Mouse (Mus musculus): ENCODE results near the gene Lin7c. TPM values are rescaled to one million over a fixed set of nuclear protein-coding genes. Genes with fewer than 3 reads are reported as not detected.

The Lin7c gene
- polyA plus RNA-seq, 1 experiment from 2014 or later = 44.3 TPM

DNA sequence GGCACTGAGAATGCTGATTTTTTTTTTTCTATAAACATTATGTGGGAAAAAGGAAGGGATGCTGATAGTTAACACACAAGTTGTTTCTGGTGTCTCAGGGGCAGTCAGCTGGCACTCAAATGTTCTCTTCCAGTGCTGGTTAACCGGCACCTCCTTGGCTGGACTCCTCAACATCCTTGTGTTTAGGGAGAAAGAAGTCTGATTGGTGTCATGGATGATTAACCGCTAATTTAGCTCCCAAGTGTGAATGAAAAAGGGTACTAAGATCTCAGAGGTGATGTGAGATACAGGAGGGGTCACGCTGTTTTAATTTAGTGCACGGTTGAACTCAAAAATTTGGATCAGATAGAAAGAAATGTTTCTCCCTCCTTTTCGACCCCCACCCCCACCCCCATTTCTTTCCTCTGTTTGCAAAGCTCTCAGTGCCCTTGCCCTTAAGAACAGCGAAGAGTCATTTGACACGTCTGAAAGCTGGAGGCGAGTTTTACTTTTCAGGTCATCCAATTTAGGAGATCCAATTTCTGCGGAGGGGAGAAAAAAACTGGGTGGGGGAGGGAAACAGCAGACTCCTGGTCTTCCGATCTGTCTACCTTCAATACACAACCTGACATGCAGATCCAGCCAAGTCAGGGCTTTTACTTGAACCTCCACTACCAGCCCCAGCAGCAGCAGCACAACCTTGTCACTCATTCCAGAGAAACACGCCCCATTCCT lies 26.3 kb downstream of the Lin7c start:
- peak overlapping the region; percentile 80 for H3K4me2 ChIP-seq (ENCODE audit: low read length)
- no peaks in the 10 kb centered on the region for H3K9me3 ChIP-seq (ENCODE audit: control insufficient read depth, low read length)
- no peaks in the 10 kb centered on the region for H3K27me3 ChIP-seq (ENCODE audit: control insufficient read depth, insufficient read depth, low read length)
- H3K4me1 ChIP-seq (ENCODE audit: control insufficient read depth in 2 of 2, insufficient read depth in 2 of 2, low read length in 2 of 2) = peaks cover 11 to 35% of the 10 kb centered on the region in 2 experiments
- H3K4me3 ChIP-seq (ENCODE audit: control insufficient read depth in 1 of 2, insufficient read depth in 1 of 2, low read depth in 1 of 2, low read length in 2 of 2) = peak overlapping the region; percentile 48 to 95
- H3K36me3 ChIP-seq (ENCODE audit: control insufficient read depth, insufficient read depth, low read length) = no peaks in the 10 kb centered on the region
- no peak for ATAC-seq (ENCODE audit: insufficient number of reproducible peaks, insufficient read depth, low FRiP score, low read depth)
- H3K27ac ChIP-seq (replicated peaks in 1 of 2; ENCODE audit: control insufficient read depth in 1 of 2, insufficient read depth in 1 of 2, low read depth in 2 of 2, low read length in 2 of 2) = peak overlapping the region; percentile 61 to 72
- peak overlapping the region; percentile 67 for H3K9ac ChIP-seq (ENCODE audit: low read length)
- WGBS = 4% methylated on average over 11 of the region's 11 CpGs

DNA sequence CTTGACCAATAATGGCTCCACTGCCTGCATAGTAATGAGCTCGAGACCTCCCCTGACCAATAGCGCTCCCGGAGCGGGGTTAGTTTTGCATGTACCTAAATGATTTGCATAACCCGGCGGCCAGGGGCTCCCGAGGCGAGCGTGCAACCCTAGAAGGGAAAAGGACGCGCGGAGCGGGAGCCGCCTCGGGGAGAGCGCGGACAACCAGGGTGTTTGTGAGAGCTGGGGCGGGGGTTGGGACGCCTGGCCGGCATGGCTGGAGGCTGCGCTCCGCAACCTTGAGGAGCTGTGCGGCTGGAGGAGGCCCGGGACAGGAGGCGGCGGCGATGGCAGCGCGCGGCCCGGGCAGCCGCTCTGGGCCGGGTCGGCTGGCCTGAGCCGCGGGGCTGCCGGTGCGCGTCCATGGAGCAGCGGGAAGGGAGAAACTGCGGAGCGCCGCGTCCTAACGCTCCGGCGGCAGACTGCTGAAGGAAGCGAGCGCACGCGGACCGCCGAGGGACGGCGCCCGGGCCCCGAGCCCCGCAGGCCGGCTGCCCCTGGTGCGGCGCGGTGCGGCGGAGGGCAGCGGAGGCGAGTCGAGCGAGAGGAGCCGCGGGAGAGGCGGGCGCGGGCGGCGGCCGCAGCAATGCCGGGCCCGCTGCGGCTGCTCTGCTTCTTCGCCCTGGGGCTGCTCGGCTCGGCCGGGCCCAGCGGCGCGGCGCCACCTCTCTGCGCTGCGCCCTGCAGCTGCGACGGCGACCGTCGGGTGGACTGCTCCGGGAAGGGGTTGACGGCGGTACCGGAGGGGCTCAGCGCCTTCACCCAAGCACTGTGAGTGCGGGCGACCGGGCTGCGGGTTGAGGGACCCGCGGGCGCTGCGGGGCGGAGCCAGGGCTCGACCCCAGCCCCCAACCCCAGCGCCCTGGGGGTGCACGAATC lies 27.1 kb downstream of the Lin7c start, which contains the start of gene Lgr4:
Lgr4 (plus strand) TSS at position 152 of the 918 bp plus-strand sequence.
- H3K9ac ChIP-seq (ENCODE audit: low read length) = peak within 1 kb of the TSS; percentile 97
- H3K4me3 ChIP-seq (ENCODE audit: control insufficient read depth in 1 of 2, insufficient read depth in 1 of 2, low read depth in 1 of 2, low read length in 2 of 2) = peak within 1 kb of the TSS; percentile 92 to 95
- WGBS = 0% methylated on average over 93 of the region's 111 CpGs
- peak within 1 kb of the TSS; percentile 78 to 98 for H3K27ac ChIP-seq (replicated peaks in 1 of 2; ENCODE audit: control insufficient read depth in 1 of 2, insufficient read depth in 1 of 2, low read depth in 2 of 2, low read length in 2 of 2)
- ATAC-seq (ENCODE audit: insufficient number of reproducible peaks, insufficient read depth, low FRiP score, low read depth) = peak; percentile 96
- H3K36me3 ChIP-seq (ENCODE audit: control insufficient read depth, insufficient read depth, low read length) = no peaks in the 10 kb centered on the region
- peaks cover 11 to 36% of the 10 kb centered on the region in 2 experiments for H3K4me1 ChIP-seq (ENCODE audit: control insufficient read depth in 2 of 2, insufficient read depth in 2 of 2, low read length in 2 of 2)
- peak within 1 kb of the TSS; percentile 80 for H3K4me2 ChIP-seq (ENCODE audit: low read length)
- no peaks in the 10 kb centered on the region for H3K9me3 ChIP-seq (ENCODE audit: control insufficient read depth, low read length)
- H3K27me3 ChIP-seq (ENCODE audit: control insufficient read depth, insufficient read depth, low read length) = no peaks in the 10 kb centered on the region

DNA sequence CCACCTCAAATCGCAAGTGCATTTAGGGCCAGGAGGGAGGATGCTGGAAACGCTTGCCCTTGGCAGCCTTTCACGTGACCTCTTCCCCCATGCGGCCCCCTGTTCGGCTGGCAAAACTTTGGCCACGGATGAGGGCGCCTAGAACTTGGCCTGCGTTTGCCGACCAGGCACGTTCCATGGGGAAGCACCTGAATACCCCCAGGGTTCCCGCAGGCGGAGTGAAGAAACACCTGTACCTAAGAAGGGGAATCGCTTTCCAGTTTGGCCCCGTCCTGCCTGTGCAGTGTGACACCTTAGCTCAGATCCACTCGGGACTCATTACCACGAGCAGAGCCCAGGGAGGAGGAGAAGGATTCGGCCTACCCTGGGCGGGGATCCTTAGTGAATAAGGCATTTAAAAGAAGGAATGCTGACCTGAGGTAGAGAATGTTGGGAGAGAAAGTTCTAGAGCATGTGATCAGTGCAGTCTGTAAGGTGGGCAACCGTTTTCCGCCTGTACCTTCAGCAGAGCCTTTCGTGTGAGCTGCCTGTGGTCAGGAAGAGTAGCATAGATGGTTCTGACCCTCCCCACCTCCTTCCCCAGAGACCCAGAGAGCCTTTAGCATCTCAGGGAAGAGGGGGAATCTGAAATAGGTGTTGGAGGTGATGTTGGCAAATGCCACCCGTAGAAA lies 28.1 kb downstream of the Lin7c start:
- H3K36me3 ChIP-seq (ENCODE audit: control insufficient read depth, insufficient read depth, low read length) = no peaks in the 10 kb centered on the region
- H3K9me3 ChIP-seq (ENCODE audit: control insufficient read depth, low read length) = no peaks in the 10 kb centered on the region
- ATAC-seq (ENCODE audit: insufficient number of reproducible peaks, insufficient read depth, low FRiP score, low read depth) = no peak
- peak overlapping the region; percentile 97 for H3K9ac ChIP-seq (ENCODE audit: low read length)
- H3K27ac ChIP-seq (replicated peaks in 1 of 2; ENCODE audit: control insufficient read depth in 1 of 2, insufficient read depth in 1 of 2, low read depth in 2 of 2, low read length in 2 of 2) = peak overlapping the region; percentile 14 to 98; a peak in 2 of 4 replicates
- WGBS = 9% methylated on average over 22 of the region's 22 CpGs
- H3K27me3 ChIP-seq (ENCODE audit: control insufficient read depth, insufficient read depth, low read length) = no peaks in the 10 kb centered on the region
- H3K4me3 ChIP-seq (ENCODE audit: control insufficient read depth in 1 of 2, insufficient read depth in 1 of 2, low read depth in 1 of 2, low read length in 2 of 2) = peak overlapping the region; percentile 92 to 95
- H3K4me2 ChIP-seq (ENCODE audit: low read length) = peak overlapping the region; percentile 80
- H3K4me1 ChIP-seq (ENCODE audit: control insufficient read depth in 2 of 2, insufficient read depth in 2 of 2, low read length in 2 of 2) = peaks cover 11 to 36% of the 10 kb centered on the region in 2 experiments

DNA sequence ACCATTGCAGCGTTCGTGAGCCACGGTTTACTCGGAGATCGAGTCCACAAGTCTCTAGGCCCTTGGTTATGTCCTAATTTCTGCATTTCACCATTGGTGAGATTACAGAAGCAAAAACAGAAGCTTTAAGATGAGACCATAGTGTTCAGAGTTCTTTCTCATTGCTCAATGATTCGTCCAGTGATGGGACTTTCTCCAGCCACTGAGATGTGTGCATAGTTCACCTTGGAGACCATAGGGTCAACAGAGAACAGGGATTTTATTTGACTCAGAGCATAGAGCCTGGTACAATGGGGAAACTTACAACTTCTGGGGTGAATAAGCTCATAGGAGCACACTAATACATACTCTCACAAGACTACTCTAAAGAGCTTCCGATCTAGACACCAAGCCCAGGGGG lies 29.8 kb downstream of the Lin7c start:
- Histone ChIP-seq H3K9ac (ENCODE audit: low read length) (peak overlapping the region; percentile 97), H3K4me3 (ENCODE audit: control insufficient read depth in 1 of 2, insufficient read depth in 1 of 2, low read depth in 1 of 2, low read length in 2 of 2) (peak overlapping the region in 1 of 2 experiments; percentile 95; a peak in 1 of 4 replicates), H3K27me3 (ENCODE audit: control insufficient read depth, insufficient read depth, low read length) (no peaks in the 10 kb centered on the region), H3K36me3 (ENCODE audit: control insufficient read depth, insufficient read depth, low read length) (peaks cover under 1% of the 10 kb centered on the region), H3K9me3 (ENCODE audit: control insufficient read depth, low read length) (no peaks in the 10 kb centered on the region), H3K4me2 (ENCODE audit: low read length) (peak overlapping the region; percentile 80), H3K27ac (replicated peaks in 1 of 2; ENCODE audit: control insufficient read depth in 1 of 2, insufficient read depth in 1 of 2, low read depth in 2 of 2, low read length in 2 of 2) (no peak overlapping the region; a peak in 1 of 4 replicates), H3K4me1 (ENCODE audit: control insufficient read depth in 2 of 2, insufficient read depth in 2 of 2, low read length in 2 of 2) (peaks cover 11 to 39% of the 10 kb centered on the region in 2 experiments)
- 76% methylated on average over 7 of the region's 7 CpGs for WGBS
- no peak for ATAC-seq (ENCODE audit: insufficient number of reproducible peaks, insufficient read depth, low FRiP score, low read depth)

DNA sequence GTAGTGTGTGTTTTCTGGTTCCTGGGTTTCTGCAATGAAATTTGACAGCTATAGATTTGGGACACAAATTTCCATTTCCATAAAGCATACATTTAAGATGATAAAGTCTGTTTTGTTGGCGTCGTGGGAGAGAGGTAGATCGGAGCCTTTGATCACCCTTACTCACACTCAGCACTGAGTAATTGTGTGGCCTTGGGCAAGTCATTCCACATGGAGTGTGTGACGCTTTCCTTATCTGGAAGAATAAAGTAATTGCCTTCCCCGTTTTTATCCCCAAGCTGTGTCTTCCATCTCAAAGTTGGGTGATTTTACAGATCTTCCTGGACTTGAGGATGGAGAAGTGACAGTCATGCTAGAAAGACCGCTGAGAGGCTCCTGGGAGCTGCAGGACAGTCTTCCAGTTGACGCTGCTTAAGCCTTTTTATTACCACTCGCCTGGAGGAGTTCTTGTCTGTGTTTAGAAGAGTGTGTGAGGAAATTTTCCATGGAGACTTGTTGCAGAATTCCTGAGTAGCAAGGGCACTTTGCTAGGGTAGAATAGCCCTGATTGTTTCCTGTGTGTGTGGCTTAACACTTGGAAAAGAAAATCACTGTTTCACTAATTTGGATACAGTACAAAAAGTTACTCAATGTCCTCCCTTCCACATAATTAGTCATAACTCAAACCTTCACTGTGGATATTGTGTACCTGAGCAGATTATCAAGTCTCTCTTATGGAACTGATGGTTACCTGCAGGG lies 30.8 kb downstream of the Lin7c start:
- peaks cover 11 to 39% of the 10 kb centered on the region in 2 experiments for H3K4me1 ChIP-seq (ENCODE audit: control insufficient read depth in 2 of 2, insufficient read depth in 2 of 2, low read length in 2 of 2)
- no peaks in the 10 kb centered on the region for H3K27me3 ChIP-seq (ENCODE audit: control insufficient read depth, insufficient read depth, low read length)
- peak overlapping the region; percentile 19; the same call in 1 of the 2 replicates for H3K4me2 ChIP-seq (ENCODE audit: low read length)
- no peaks in the 10 kb centered on the region for H3K9me3 ChIP-seq (ENCODE audit: control insufficient read depth, low read length)
- H3K9ac ChIP-seq (ENCODE audit: low read length) = 0 out of 2 replicates have a peak overlapping the region, but pooled peaks have one; percentile 5
- WGBS = 47% methylated on average over 8 of the region's 8 CpGs
- ATAC-seq (ENCODE audit: insufficient number of reproducible peaks, insufficient read depth, low FRiP score, low read depth) = no peak
- H3K27ac ChIP-seq (replicated peaks in 1 of 2; ENCODE audit: control insufficient read depth in 1 of 2, insufficient read depth in 1 of 2, low read depth in 2 of 2, low read length in 2 of 2) = peak overlapping the region in 1 of 2 experiments; percentile 12; a peak in 1 of 4 replicates
- H3K36me3 ChIP-seq (ENCODE audit: control insufficient read depth, insufficient read depth, low read length) = peaks cover 10% of the 10 kb centered on the region
- H3K4me3 ChIP-seq (ENCODE audit: control insufficient read depth in 1 of 2, insufficient read depth in 1 of 2, low read depth in 1 of 2, low read length in 2 of 2) = no peak overlapping the region

DNA sequence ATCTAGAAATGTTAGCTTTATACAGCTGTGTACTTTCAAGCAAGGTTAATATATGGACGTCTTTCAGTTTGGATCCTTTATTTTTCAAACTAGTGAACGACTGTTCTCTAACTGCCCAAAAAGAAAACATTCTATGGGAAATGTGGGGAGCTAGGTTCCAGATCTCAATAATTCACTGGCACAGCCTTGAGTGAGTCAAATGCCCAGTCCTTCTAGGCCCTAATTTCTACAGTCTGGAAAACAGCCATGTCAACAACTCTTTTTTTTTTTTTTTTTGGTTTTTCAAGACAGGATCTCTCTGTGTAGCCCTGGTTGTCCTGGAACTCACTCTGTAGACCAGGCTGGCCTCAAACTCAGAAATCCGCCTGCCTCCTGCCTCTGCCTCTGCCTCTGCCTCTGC lies 31.7 kb downstream of the Lin7c start:
- 83% methylated on average over 3 of the region's 3 CpGs for WGBS
- no peaks in the 10 kb centered on the region for H3K9me3 ChIP-seq (ENCODE audit: control insufficient read depth, low read length)
- no peak for ATAC-seq (ENCODE audit: insufficient number of reproducible peaks, insufficient read depth, low FRiP score, low read depth)
- H3K4me3 ChIP-seq (ENCODE audit: control insufficient read depth in 1 of 2, insufficient read depth in 1 of 2, low read depth in 1 of 2, low read length in 2 of 2) = no peak overlapping the region
- no peaks in the 10 kb centered on the region for H3K27me3 ChIP-seq (ENCODE audit: control insufficient read depth, insufficient read depth, low read length)
- H3K27ac ChIP-seq (replicated peaks in 1 of 2; ENCODE audit: control insufficient read depth in 1 of 2, insufficient read depth in 1 of 2, low read depth in 2 of 2, low read length in 2 of 2) = no peak overlapping the region
- peaks cover 10% of the 10 kb centered on the region for H3K36me3 ChIP-seq (ENCODE audit: control insufficient read depth, insufficient read depth, low read length)
- H3K9ac ChIP-seq (ENCODE audit: low read length) = no peak overlapping the region
- H3K4me1 ChIP-seq (ENCODE audit: control insufficient read depth in 2 of 2, insufficient read depth in 2 of 2, low read length in 2 of 2) = peaks cover 11 to 34% of the 10 kb centered on the region in 2 experiments
- H3K4me2 ChIP-seq (ENCODE audit: low read length) = no peak overlapping the region

Data from heart, embryonic 14.5 days (tissue).